Comparison of ENCODE assay signal across 11 mouse cellular contexts in the genomic region with DNA sequence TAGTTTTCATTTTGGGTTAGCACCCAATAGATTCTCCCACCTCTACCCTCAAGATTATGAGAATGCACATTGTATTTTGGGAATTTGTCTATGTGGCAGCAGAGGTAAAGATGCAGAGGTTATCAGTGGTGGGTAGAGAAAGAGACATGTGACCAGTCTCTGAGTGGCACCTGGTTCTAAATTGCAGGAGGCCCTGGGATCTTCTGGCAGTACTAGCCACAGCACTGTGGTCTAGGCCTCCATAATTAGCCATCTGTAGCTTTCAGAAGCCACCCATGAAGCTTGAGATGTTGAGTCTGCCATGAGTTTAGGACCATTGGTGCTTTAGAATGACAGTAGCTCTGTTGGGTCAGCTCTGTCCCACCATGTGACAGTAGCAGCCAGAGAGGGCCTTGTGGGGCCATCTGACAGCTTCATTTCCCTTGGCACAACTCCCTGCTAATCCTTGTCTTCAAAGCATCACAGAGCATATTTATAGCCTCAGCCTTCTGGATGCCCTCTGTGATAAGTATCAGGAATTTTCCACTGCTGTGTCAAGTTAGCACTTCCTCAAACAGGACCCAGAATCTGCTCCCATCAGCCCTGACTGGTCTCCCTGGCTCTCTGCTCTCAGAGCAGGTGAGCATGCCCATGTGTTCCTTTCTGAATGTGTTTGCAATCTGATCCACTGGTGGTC.
DNase-seq lines count a peak whose midpoint lies in the region; ATAC-seq and TF ChIP-seq lines count a peak whose summit lies in the region.
"Had no signal": no experiment of that assay in that cellular context is flagged by ENCODE, and none has a peak within 500 bp of the region (broad histone marks: within the 10 kb centered on the region; RNA-seq: fewer than 3 reads in every experiment).

No protein-coding gene starts in this region.

- no peak for TF ChIP-seq POLR2A in liver, adult 2 months (IDR thresholded peaks at IDR 0.05; ENCODE audit: extremely low read depth, insufficient read depth, low read length)

- no peaks in the 10 kb centered on the region for H3K27me3 ChIP-seq in liver, adult 2 months (ENCODE audit: control insufficient read depth, insufficient read depth, low read length)
- no peaks in the 10 kb centered on the region for H3K27me3 ChIP-seq in forebrain, embryonic 16.5 days (replicated peaks; ENCODE audit: control insufficient read depth, insufficient read depth, low read length)
- H3K27me3 ChIP-seq: heart, embryonic 12.5 days; liver, embryonic 15.5 days; midbrain, embryonic 15.5 days had no signal

- H3K4me3 ChIP-seq in liver, adult 2 months (ENCODE audit: insufficient read depth, low read depth, low read length), result no peak overlapping the region
- H3K4me3 ChIP-seq in forebrain, embryonic 16.5 days (replicated peaks; ENCODE audit: low read length), result no peak overlapping the region
- H3K4me3 ChIP-seq: heart, embryonic 12.5 days; liver, embryonic 15.5 days; midbrain, embryonic 15.5 days had no signal

- no peaks in the 10 kb centered on the region for H3K9me3 ChIP-seq in forebrain, embryonic 16.5 days (ENCODE audit: control insufficient read depth, low read length)
- H3K9me3 ChIP-seq: heart, embryonic 12.5 days; liver, embryonic 15.5 days; midbrain, embryonic 15.5 days had no signal

- DNase-seq in adrenal gland, adult 8-10 months, result peak; percentile 52
- DNase-seq in adrenal gland, adult 18-20 months (ENCODE audit: low spot score in 2 of 2), result no peak
- DNase-seq in liver, adult 2 months (ENCODE audit: extremely low read depth, low read depth, low spot score), result peak; percentile 41
- no peak for DNase-seq in liver
- peak; percentile 34 to 45 for DNase-seq in cerebellum, postnatal 10 days

- no peaks in the 10 kb centered on the region for H3K79me2 ChIP-seq in liver, adult 2 months (ENCODE audit: control insufficient read depth, insufficient read depth, low read length)

- peaks cover 20% of the 10 kb centered on the region for H3K4me1 ChIP-seq in liver, adult 2 months (ENCODE audit: control insufficient read depth, insufficient read depth, low read length)
- H3K4me1 ChIP-seq in forebrain, embryonic 16.5 days (replicated peaks; ENCODE audit: control insufficient read depth, insufficient read depth, low read length), result no peaks in the 10 kb centered on the region
- H3K4me1 ChIP-seq: midbrain, embryonic 15.5 days had no signal

- H3K27ac ChIP-seq in liver, adult 2 months (replicated peaks; ENCODE audit: insufficient read depth, low read depth, low read length), result 0 out of 2 replicates have a peak overlapping the region, but pooled peaks have one; percentile 42
- H3K27ac ChIP-seq in forebrain, embryonic 16.5 days (ENCODE audit: low read length), result no peak overlapping the region
- H3K27ac ChIP-seq: liver, embryonic 15.5 days; midbrain, embryonic 15.5 days had no signal

- 0 out of 2 replicates have a peak, but pooled peaks have one; percentile 7 for ATAC-seq in monocyte, adult 5-6 weeks (replicated peaks; ENCODE audit: insufficient number of reproducible peaks, low FRiP score, low TSS enrichment, poor library complexity, severe bottlenecking)
- no peak for ATAC-seq in forebrain, embryonic 16.5 days
- no peak for ATAC-seq in erythroid progenitor cell, adult 5-6 weeks (replicated peaks; ENCODE audit: low FRiP score, poor library complexity, severe bottlenecking)
- ATAC-seq: midbrain, embryonic 15.5 days had no signal

- TF ChIP-seq CTCF in liver, adult 2 months (IDR thresholded peaks at IDR 0.05; ENCODE audit: low read depth, low read length), result no peak

- H3K4me2 ChIP-seq in forebrain, embryonic 16.5 days (ENCODE audit: low read length), result no peak overlapping the region
- H3K4me2 ChIP-seq: heart, embryonic 12.5 days; liver, embryonic 15.5 days; midbrain, embryonic 15.5 days had no signal

- no peak overlapping the region for H3K9ac ChIP-seq in liver, adult 2 months (ENCODE audit: low read depth, low read length)
- H3K9ac ChIP-seq in forebrain, embryonic 16.5 days (replicated peaks; ENCODE audit: low read depth, low read length), result no peak overlapping the region
- H3K9ac ChIP-seq: heart, embryonic 12.5 days; liver, embryonic 15.5 days; midbrain, embryonic 15.5 days had no signal

- H3K36me3 ChIP-seq in liver, adult 2 months (ENCODE audit: control insufficient read depth, insufficient read depth, low read length), result no peaks in the 10 kb centered on the region
- H3K36me3 ChIP-seq in forebrain, embryonic 16.5 days (ENCODE audit: control insufficient read depth, insufficient read depth), result no peaks in the 10 kb centered on the region
- H3K36me3 ChIP-seq: heart, embryonic 12.5 days; liver, embryonic 15.5 days; midbrain, embryonic 15.5 days had no signal

Comparison
In these comparisons a context has a peak if more than half of its experiments do, and no peak if none do; other contexts are left out.
1. DNase-seq: peak in adrenal gland, adult 8-10 months (single experiment), liver, adult 2 months (single experiment) and cerebellum, postnatal 10 days (2 of 2); none in adrenal gland, adult 18-20 months (0 of 2) and liver (single experiment).